Mouse (Mus musculus): ENCODE results near the gene Slc11a2. TPM values are rescaled to one million over a fixed set of nuclear protein-coding genes. Genes with fewer than 3 reads are reported as not detected.
"Not testable (repeated sequence)": the region's sequence is repeated elsewhere in the genome, so short reads cannot be mapped to it uniquely, and the experiment has no call there.

Gene Slc11a2
- polyA plus RNA-seq, 1 experiment from 2014 or later: 15.0 TPM

GRCm38 (mm10) chr15:100428296-100428905, 3.5 kb upstream of the Slc11a2 start:
- H3K4me1 ChIP-seq (ENCODE audit: insufficient read depth): peaks cover 11% of the 10 kb centered on the region
- DNase-seq: no peak
- H3K4me2 ChIP-seq (ENCODE audit: low read depth, low read length): no peak overlapping the region
- no peak for ATAC-seq
- no peak overlapping the region for H3K4me3 ChIP-seq (ENCODE audit: low read depth, low read length)
- TF ChIP-seq CTCF (IDR thresholded peaks at IDR 0.05; ENCODE audit: low read depth) (no peak), EP300 (IDR thresholded peaks at IDR 0.05; ENCODE audit: low read depth) (no peak)
- WGBS (ENCODE audit: insufficient replicate concordance): 79% methylated on average over 13 of the region's 13 CpGs
- H3K9ac ChIP-seq (replicated peaks): no peak overlapping the region
- H3K36me3 ChIP-seq (replicated peaks; ENCODE audit: insufficient read depth, low read length): no peaks in the 10 kb centered on the region
- no peaks in the 10 kb centered on the region for H3K27me3 ChIP-seq (ENCODE audit: insufficient read depth, low read length)
- no peak overlapping the region for H3K27ac ChIP-seq (ENCODE audit: low read depth)
- H3K9me3 ChIP-seq (ENCODE audit: low read length): no peaks in the 10 kb centered on the region

- Histone ChIP-seq H3K9me3 (ENCODE audit: low read length) (no peaks in the 10 kb centered on the region), H3K4me1 (ENCODE audit: insufficient read depth) (peaks cover 35% of the 10 kb centered on the region), H3K4me3 (ENCODE audit: low read depth, low read length) (peak overlapping the region; percentile 97), H3K36me3 (replicated peaks; ENCODE audit: insufficient read depth, low read length) (no peaks in the 10 kb centered on the region), H3K27ac (ENCODE audit: low read depth) (no peak overlapping the region), H3K9ac (replicated peaks) (peak overlapping the region; percentile 96; the same call in 1 of the 2 replicates), H3K27me3 (ENCODE audit: insufficient read depth, low read length) (no peaks in the 10 kb centered on the region), H3K4me2 (ENCODE audit: low read depth, low read length) (peak overlapping the region; percentile 97)
- ATAC-seq (no peak), DNase-seq (peak; percentile 42)
- 0 out of 2 replicates have a peak, but pooled peaks have one; percentile 31 for TF ChIP-seq CTCF (IDR thresholded peaks at IDR 0.05; ENCODE audit: low read depth)
- no peak for TF ChIP-seq EP300 (IDR thresholded peaks at IDR 0.05; ENCODE audit: low read depth)
- 3% methylated on average over 14 of the region's 14 CpGs for WGBS (ENCODE audit: insufficient replicate concordance)
These were observed 956 bp downstream of the Slc11a2 start for GRCm38 (mm10) chr15:100423916-100424315.

- H3K9ac ChIP-seq (replicated peaks): peak overlapping the region; percentile 96
- peaks cover 39% of the 10 kb centered on the region for H3K4me1 ChIP-seq (ENCODE audit: insufficient read depth)
- no peaks in the 10 kb centered on the region for H3K9me3 ChIP-seq (ENCODE audit: low read length)
- DNase-seq: peak; percentile 99
- no peaks in the 10 kb centered on the region for H3K27me3 ChIP-seq (ENCODE audit: insufficient read depth, low read length)
- no peaks in the 10 kb centered on the region for H3K36me3 ChIP-seq (replicated peaks; ENCODE audit: insufficient read depth, low read length)
- no peak for TF ChIP-seq CTCF (IDR thresholded peaks at IDR 0.05; ENCODE audit: low read depth)
- no peak for TF ChIP-seq EP300 (IDR thresholded peaks at IDR 0.05; ENCODE audit: low read depth)
- H3K4me3 ChIP-seq (ENCODE audit: low read depth, low read length): peak overlapping the region; percentile 97
- peak overlapping the region; percentile 97 for H3K4me2 ChIP-seq (ENCODE audit: low read depth, low read length)
- ATAC-seq: peak; percentile 95
- WGBS (ENCODE audit: insufficient replicate concordance): under 1% methylated on average over 55 of the region's 65 CpGs
- peak overlapping the region; percentile 79 for H3K27ac ChIP-seq (ENCODE audit: low read depth)
These were observed 1.7 kb downstream of the Slc11a2 start for GRCm38 (mm10) chr15:100422899-100423860.

- peak; percentile 62 for DNase-seq
- H3K9me3 ChIP-seq (ENCODE audit: low read length): no peaks in the 10 kb centered on the region
- ATAC-seq: peak; percentile 57
These were observed 2.4 kb downstream of the Slc11a2 start for GRCm38 (mm10) chr15:100422476-100422875.

GRCm38 (mm10) chr15:100421758-100422197, 3.1 kb downstream of the Slc11a2 start, which contains the start of gene Gm5475:
Gene Gm5475, plus strand, starts transcription at chr15:100422147.
- not testable (repeated sequence) for H3K9me3 ChIP-seq (ENCODE audit: low read length); ATAC-seq; H3K27me3 ChIP-seq (ENCODE audit: insufficient read depth, low read length); H3K36me3 ChIP-seq (replicated peaks; ENCODE audit: insufficient read depth, low read length); DNase-seq
- Histone ChIP-seq H3K9ac (replicated peaks) (peak within 1 kb of the TSS; percentile 96), H3K27ac (ENCODE audit: low read depth) (peak within 1 kb of the TSS; percentile 79), H3K4me2 (ENCODE audit: low read depth, low read length) (peak within 1 kb of the TSS; percentile 97), H3K4me3 (ENCODE audit: low read depth, low read length) (peak within 1 kb of the TSS; percentile 97), H3K4me1 (ENCODE audit: insufficient read depth) (peaks cover 44% of the 10 kb centered on the region)
- WGBS (ENCODE audit: insufficient replicate concordance): 20% methylated on average over 3 of the region's 3 CpGs

More at GRCm38 (mm10) chr15:100422476-100422875, 2.4 kb downstream of the Slc11a2 start:
- H3K9ac ChIP-seq (replicated peaks): peak overlapping the region; percentile 96
- no peak for TF ChIP-seq EP300 (IDR thresholded peaks at IDR 0.05; ENCODE audit: low read depth)
- no peak for TF ChIP-seq CTCF (IDR thresholded peaks at IDR 0.05; ENCODE audit: low read depth)
- H3K4me1 ChIP-seq (ENCODE audit: insufficient read depth): peaks cover 44% of the 10 kb centered on the region
- no peaks in the 10 kb centered on the region for H3K36me3 ChIP-seq (replicated peaks; ENCODE audit: insufficient read depth, low read length)
- H3K4me2 ChIP-seq (ENCODE audit: low read depth, low read length): peak overlapping the region; percentile 97
- H3K4me3 ChIP-seq (ENCODE audit: low read depth, low read length): peak overlapping the region; percentile 97
- WGBS (ENCODE audit: insufficient replicate concordance): under 1% methylated on average over 40 of the region's 44 CpGs
- H3K27ac ChIP-seq (ENCODE audit: low read depth): peak overlapping the region; percentile 79
- no peaks in the 10 kb centered on the region for H3K27me3 ChIP-seq (ENCODE audit: insufficient read depth, low read length)

All from liver, postnatal 0 days (tissue).